Mouse (Mus musculus) spleen, adult 2 months (tissue): Measurements from ENCODE around the gene Tubb4b.

ENCODE experiments used
- CTCF ChIP-seq: fragments of 200-500 bp; IDR thresholded peaks from 2 replicates; pipeline ENCODE4 v1.5.1; 2011; ENCODE audit warnings: mild to moderate bottlenecking, inconsistent platforms; ENCODE audit not compliant: insufficient read depth, insufficient read length, insufficient replicate concordance; ENCODE audit errors: extremely low read depth
- POLR2A ChIP-seq: fragments of 200-500 bp; IDR thresholded peaks from 2 replicates; pipeline ENCODE4 v1.6.1; 2011; ENCODE audit warnings: low read depth, low read length, inconsistent platforms

DNA sequence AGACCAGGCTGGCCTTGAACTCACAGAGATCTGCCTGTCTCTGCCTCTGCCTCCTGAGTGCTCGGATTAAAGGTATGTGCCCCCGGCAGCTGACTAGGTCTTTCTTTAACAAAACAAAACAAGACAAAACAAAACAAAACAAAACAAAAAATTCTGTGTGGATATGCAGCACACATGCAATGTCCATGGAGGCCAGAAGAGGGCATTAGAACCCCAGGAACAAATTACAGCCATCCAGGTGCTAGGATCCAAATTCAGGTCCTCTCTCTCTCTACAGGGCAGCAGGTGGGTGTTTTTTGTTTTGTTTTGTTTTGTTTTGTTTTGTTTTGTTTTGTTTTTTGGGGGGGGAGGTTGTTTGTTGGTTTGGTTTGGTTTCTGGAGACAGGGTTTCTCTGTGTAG, 34.4 kb upstream of the Tubb4b start:
- TF ChIP-seq CTCF (peak; percentile 22; the same call in 1 of the 2 replicates), POLR2A (no peak)
